Mouse (Mus musculus) splenic B cell, adult 2 months (primary cell): ENCODE measurements around the gene Mtcl1.
"Not testable (repeated sequence)": the region's sequence is repeated elsewhere in the genome, so short reads cannot be mapped to it uniquely, and the experiment has no call there.

Experiments used
- DNase-seq: peaks from one replicate; pipeline ENCODE4 v3.0.0-alpha.2; 2011; ENCODE audit warnings: low read depth, low spot score
- H3K27me3 ChIP-seq: 2 replicates; pipeline ENCODE4 v1.6.1; 2012; ENCODE audit warnings: mild to moderate bottlenecking, low read length, moderate library complexity, mixed read lengths; ENCODE audit not compliant: control insufficient read depth, poor library complexity, insufficient read depth, severe bottlenecking
- H3K36me3 ChIP-seq: 2 replicates; pipeline ENCODE4 v1.6.1; 2012; ENCODE audit warnings: mild to moderate bottlenecking, low read length, moderate library complexity, mixed read lengths; ENCODE audit not compliant: control insufficient read depth, poor library complexity, insufficient read depth, severe bottlenecking

Mtcl1 gene

DNA sequence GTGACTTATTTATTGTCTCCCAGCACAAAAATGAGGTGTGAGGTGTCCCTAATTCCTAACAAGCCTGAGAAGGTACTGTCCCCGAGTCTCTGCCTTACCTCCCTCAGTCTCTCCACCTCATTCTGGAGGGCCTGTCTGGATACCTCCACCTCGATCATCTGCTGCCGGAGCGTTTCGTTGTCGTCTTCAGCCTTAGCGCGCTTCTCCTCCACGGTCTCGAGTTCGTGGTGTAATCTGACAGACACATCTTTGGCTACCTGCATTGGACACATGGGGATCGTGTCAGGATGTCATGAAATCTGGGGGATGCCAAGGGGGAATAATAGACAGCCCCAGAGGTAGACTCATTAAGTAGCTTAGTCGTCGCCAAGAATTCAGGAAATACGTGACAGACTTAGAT, 13.6 kb downstream of the Mtcl1 start:
- Histone ChIP-seq H3K27me3 (no peaks in the 10 kb centered on the region), H3K36me3 (no peaks in the 10 kb centered on the region)
- DNase-seq: no peak

DNA sequence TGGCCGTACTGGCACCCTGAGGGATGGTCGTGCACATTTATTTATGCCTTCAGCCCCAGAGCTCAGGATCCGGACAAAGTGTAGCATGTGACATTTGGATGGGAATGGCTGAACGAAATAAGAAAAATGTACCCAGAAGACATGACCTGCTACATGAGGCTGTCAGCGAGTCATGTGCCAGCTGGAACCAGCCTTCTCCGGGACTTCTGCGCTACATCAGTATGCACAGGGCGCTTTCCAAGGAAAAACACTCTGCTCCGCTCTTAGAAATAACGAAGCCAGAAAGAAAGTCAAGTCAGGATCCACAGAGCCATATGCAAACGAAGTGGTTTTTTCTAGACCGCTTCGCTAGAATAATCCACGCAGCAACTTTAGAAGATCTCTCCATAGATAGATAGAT, 14.5 kb downstream of the Mtcl1 start:
- no peak for DNase-seq

DNA sequence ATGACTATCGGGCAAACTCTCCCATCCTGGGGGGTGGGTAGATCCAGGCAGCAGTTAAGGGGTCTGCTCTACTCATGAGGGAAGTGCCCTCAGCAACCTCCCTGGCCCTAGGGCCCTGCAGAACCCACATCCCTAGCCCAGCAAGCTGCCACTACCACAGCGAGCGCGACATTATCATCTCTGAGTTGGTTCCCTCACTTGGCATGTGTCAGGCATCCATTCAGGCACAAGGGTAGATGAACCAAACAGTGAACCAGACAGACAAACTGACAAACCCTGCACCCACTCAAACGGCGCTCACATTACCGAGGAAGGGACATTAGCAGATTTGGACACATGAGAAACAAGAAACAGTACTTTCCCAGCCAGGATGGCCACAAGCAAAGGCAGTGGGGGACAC, 15.0 kb downstream of the Mtcl1 start:
- H3K27me3 ChIP-seq: no peaks in the 10 kb centered on the region
- H3K36me3 ChIP-seq: no peaks in the 10 kb centered on the region
- no peak for DNase-seq

More for the DNA sequence above, 14.5 kb downstream of the Mtcl1 start:
- H3K36me3 ChIP-seq: no peaks in the 10 kb centered on the region
- no peaks in the 10 kb centered on the region for H3K27me3 ChIP-seq

DNA sequence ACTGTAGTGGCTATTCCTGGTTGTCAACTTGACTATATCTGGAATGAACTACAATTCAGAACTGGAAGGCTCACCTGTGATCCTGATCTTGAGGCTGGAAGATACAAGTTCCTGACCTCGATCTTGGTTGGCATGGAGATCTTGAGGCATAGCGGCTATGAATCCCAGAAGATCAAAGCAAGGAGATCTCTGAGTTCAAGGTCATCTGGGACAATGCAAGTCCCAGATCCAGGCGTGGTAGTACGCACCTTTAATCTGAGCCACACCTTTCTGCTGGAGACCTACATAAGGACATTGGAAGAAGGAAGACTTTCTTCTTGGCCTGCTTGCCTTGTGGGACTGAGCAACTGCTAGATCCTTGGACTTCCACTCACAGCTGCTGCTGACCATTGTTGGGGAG, 24.9 kb downstream of the Mtcl1 start:
- not testable (repeated sequence) for H3K27me3 ChIP-seq, H3K36me3 ChIP-seq, DNase-seq

DNA sequence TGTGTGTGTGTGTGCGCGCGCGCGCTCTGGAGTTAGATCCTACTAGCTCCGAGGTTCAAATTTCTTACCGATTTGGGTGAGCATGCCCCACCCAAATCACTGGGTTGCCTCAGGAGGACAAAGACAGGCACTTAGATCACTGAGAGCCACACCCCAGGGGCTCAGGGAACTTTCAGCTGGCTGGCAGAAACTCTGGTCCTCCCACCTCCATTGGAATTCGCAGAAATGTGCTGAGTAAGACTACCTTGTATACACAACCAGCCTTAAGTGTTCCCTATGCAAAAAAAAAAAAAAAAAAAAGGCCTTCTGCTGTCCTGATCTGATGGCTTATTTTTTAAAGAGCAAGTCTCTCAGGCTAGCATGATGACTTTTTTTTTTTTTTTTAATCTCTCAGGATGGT, 30.1 kb downstream of the Mtcl1 start:
- DNase-seq: no peak
- Histone ChIP-seq H3K36me3 (no peaks in the 10 kb centered on the region), H3K27me3 (no peaks in the 10 kb centered on the region)

DNA sequence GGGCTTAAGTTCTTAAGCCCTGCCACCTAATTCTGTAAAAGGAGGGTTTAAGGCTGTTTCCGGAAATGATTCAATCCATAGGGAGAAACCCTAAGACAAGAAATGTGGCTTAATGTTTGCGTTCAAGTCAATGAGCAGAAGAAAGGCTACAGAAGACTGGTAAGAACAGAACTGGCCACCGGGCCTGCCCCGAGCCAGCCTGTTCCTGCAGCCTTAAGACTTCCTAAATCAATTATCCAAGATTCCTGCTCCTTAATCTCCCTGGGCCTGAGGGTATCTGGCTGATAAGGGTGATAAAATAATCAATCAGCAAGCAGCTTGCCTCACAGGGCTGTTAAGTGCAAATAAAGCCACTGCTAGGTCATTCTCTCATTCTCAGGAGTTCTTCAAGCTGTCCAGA, 31.8 kb downstream of the Mtcl1 start:
- Histone ChIP-seq H3K27me3 (no peaks in the 10 kb centered on the region), H3K36me3 (no peaks in the 10 kb centered on the region)
- no peak for DNase-seq

DNA sequence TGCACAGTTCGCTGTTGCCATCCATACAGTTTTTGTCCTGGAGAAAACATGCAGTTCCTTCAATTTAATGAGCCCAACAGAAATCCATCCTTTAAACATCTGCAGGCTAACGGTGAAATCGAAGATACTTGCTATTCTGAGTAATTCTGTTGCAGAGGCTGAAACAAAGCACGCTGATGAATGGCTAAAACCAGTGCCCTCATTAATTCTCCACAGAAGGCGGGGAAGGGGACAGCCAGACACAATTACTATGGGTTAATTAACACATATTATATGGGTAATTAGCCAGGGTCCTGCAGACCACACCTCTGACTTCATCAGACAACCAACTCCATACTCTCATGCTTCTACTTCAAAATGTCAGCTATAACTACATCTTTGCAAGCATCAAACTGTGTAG, 32.2 kb downstream of the Mtcl1 start:
- Histone ChIP-seq H3K27me3 (no peaks in the 10 kb centered on the region), H3K36me3 (no peaks in the 10 kb centered on the region)
- DNase-seq: no peak

DNA sequence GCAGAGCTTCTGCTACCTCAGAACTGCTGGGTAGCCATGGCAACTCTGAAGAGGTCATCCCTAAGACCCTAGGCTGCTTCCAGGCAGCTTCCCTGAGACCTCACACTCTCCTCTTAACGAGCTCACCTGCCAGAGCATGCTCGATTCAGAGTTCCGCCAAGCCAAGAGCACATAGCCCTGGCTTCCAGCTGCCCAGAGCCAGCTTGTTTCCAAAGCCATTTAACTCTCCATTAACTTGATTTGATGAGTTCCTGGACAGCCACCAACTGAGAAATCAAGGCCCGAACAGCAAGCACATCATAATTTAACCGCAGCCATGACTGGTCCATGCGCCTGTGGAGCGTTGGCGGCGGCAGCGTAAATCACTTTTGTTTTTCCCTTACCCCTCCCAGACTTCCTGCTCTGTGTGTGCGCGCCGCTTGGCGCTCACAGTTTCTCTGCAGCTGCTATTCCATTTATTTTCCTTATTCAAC, 32.7 kb downstream of the Mtcl1 start:
- no peaks in the 10 kb centered on the region for H3K27me3 ChIP-seq
- no peak for DNase-seq
- H3K36me3 ChIP-seq: no peaks in the 10 kb centered on the region

DNA sequence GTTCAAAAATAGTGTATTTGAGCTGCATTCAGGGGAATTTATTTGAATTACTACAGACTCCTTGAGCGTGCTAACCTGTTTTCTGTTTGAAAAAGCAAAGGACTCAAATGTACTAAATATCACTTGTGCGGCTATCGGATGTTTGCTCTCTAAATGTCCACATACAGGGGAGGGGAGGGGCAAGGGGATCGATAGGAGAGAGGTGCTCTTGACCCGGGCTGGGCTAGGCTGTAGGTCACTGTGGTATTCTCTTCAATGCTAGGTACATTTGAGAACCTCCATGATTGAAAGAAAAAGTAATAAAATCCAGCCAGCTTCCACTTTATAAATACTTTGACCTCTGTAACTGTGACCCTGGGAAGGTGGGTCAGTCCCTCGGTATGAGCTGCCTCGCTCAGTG, 33.1 kb downstream of the Mtcl1 start:
- H3K36me3 ChIP-seq: no peaks in the 10 kb centered on the region
- DNase-seq: no peak
- H3K27me3 ChIP-seq: no peaks in the 10 kb centered on the region

DNA sequence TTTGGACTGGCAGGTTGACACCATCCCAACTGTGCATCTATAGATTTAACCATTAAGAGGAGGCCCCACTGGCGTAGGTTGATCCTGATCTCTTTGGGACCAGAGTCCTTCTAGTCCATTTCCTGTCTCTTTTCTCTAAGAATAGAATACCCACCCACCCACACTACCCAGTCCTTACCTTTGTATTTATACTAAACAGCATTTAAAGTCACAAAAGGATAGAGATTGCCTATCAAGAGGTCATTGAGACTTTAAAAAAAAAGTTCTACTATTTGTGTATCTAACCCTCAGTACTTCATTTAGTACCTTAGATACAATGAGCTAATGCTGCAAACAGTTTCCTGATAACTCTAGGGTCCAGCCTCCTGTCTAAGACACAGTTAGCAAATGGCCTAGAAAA, 35.2 kb downstream of the Mtcl1 start:
- H3K36me3 ChIP-seq: no peaks in the 10 kb centered on the region
- no peaks in the 10 kb centered on the region for H3K27me3 ChIP-seq
- no peak for DNase-seq

DNA sequence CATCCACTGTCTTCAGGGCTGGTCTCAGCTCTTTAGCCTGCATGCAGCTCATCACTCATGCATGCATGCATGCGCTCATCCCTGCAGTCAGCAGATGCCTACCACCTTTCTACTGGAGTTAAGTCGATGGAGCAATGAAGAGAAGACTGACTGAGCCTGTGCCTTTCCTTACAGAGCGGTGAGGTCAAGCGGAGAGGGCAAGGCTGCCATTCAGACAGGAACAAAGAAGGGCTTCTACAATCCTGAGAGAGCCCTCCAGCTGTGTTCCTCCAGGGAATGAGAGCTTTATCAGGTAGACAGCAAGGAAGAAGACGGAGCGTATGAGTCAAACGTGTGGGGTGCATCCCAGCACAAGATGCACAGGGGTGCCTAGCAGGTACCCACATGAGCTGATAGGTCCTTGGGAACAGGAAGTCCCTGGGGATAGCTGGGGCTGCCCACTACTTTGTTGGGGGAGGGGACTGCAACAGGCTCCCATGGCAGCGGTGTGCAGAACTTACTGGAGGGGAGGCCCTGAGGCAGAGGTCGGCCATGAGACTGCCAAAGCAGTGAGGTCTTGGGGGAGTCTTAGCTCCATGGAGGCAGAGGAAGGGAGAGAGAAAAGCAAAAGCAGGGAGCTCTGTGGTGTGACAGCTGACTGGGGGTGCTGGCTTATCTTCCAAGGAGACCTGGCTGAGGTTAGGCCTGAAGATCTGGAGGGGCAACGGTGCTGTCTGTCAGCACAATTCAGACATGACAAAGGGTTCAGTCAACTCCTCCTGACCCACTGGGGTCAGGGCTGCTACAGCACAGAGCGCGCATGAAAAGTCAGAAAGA, 37.2 kb downstream of the Mtcl1 start:
- H3K27me3 ChIP-seq: no peaks in the 10 kb centered on the region
- DNase-seq: no peak
- H3K36me3 ChIP-seq: no peaks in the 10 kb centered on the region

DNA sequence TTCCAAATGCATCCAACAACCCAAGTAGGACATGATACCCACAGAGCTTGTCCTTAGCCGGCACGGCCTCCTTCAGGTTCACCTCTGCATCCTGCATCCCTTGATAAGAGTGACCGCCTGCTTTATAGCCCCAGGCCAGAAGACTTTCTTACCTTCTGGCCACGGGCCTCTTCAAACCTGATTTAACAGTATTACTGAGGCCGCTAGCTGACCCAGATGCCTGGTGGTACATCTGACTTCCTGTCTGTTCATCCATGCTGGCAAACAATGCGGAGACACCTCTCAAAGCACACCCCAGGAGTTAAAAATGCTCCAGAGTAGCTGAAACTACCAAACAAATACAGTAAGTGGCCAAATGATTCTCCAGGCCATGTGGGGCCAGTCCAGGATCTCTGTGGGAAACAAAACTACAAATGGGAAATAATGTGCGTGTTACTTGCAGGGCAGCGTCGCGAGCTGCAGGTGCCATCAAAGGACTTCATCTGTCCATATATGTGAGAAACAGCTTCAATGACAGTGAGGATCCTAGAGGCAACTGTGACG, 38.6 kb downstream of the Mtcl1 start:
- no peaks in the 10 kb centered on the region for H3K36me3 ChIP-seq
- no peaks in the 10 kb centered on the region for H3K27me3 ChIP-seq
- DNase-seq: no peak

DNA sequence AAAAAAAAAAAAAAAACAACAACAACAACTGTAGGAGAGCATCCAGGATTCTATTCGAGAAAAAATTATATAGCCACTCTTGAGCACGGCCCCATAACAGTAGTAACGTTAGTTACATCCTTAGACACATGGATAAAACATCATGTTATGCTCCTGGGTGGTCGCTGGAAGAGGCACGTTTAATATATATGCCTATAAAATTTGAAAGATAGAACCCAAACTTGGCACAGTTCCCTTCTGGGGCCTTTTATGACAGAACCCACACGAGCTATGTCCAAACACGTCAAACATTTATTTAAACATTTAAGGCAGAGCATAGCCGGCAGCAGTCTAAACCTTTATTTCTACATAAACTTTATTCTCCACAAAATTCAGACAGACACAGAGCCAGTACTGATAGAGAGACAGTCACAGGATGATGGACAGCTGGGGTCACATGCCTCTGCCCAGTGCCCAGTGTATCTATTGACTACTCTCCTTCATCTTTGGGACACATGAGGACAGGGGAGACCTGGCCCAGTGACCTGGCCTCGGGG, 40.4 kb downstream of the Mtcl1 start:
- Histone ChIP-seq H3K36me3 (no peaks in the 10 kb centered on the region), H3K27me3 (no peaks in the 10 kb centered on the region)
- DNase-seq: no peak

DNA sequence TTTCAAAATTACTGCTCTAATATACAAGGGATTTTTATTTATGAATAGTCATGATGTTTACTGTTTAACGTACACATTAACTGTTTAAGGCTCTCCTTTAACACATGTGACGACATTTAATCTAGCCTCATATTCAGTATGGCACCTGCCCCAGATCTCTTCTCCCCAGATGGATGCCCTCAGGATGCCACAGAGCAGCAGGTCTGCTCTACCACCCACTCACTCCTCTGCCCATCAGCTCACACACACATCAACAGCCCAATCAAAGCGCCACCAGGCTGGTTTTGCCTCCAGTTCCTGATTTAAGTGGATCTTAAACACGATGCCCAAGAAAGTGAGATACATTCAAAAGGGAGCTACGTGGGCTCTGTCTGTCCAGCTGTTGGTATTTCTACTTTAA, 41.1 kb downstream of the Mtcl1 start:
- no peaks in the 10 kb centered on the region for H3K36me3 ChIP-seq
- no peak for DNase-seq
- H3K27me3 ChIP-seq: no peaks in the 10 kb centered on the region

DNA sequence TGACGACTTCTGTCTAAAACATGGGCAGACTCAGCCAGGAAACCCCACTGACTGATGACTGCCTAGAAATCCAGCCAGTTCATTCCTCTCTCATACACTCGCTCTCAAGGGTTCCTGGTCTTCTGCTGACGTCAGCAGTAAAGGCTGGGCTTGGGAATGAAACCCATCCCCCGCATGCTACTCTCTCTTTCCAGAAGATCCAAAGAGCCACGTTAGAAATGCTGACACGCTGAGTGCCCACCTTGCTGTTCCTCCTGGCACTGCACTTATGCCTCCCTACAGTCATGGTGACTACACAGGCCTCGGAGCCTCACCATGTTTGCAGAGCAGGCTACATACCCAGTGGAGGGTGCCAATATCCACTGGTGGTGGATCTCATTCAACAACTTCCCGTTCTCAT, 41.7 kb downstream of the Mtcl1 start:
- no peaks in the 10 kb centered on the region for H3K27me3 ChIP-seq
- DNase-seq: no peak
- H3K36me3 ChIP-seq: no peaks in the 10 kb centered on the region
